Mouse (Mus musculus) adrenal gland, postnatal 0 days (tissue): Measurements from ENCODE around the gene Serpina3k. TPM values are rescaled to one million over a fixed set of nuclear protein-coding genes. Genes with fewer than 3 reads are reported as not detected.

Experiments
- polyA plus RNA-seq: library from polyadenylated mRNA; unstranded; fragments of >200 nt; fragmentation: Nextera tagmentation; extraction: Ambion mirVana; gene quantifications from 2 replicates; pipeline ENCODE4 v1.2.1, GENCODE M21; 2015

The Serpina3k gene
- 18.3 and 21.4 TPM in 2 replicates for polyA plus RNA-seq

DNA sequence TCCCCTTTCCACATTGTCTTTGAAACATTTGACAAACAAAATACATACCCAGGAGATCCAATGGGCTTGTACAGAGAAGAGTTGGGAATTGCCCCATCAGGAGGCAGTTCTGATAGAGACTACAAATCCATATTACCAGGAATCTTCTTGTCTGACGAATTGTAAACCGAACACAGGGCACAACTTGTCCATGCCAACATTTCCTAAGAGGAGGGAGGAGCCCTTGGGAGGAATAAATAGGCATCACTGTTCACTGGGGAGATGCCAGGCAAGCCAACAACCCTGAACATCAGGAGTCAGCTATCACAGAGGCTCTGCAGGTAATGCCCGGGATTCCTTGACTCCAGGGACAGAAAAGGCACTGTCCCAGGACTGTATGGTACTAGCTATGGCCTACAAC lies at the start of gene Serpina3k, which contains the start of gene Serpina3m:
TSS of gene Serpina3k (plus strand) at position 261 of the 400 bp plus-strand sequence.
TSS of gene Serpina3m (plus strand) at position 261 of the 400 bp plus-strand sequence.

DNA sequence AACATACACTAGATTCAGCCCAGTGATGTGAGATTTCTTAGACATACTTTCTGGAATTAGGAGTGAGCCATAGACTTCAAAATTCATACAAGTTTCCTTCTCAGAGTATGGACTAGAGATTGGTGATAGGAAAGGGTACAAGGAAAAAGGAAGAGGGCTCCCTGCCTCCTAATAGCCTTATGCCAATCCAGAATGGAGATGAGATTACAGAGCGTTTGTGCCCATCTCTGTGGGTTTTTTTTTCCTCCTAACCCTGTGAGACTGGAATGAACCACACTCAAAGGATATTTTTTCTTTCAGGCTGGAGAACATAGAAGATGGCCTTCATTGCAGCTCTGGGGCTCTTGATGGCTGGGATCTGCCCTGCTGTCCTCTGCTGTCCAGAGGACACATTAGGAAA lies 24.0 kb upstream of the Serpina3k start, which contains the start of gene Serpina3j:
TSS of gene Serpina3j (plus strand) at position 301 of the 400 bp plus-strand sequence.

Other genes with a start within 250 kb of the Serpina3k start
- gene Serpina5, start 237.4 kb upstream of the Serpina3k start, polyA plus RNA-seq: 0.08 and 0.23 TPM in 2 replicates
- not detected in 2 replicates for gene Serpina3a, start 225.8 kb upstream of the Serpina3k start, polyA plus RNA-seq
- gene Serpina3b, start 210.5 kb upstream of the Serpina3k start, polyA plus RNA-seq: not detected in 2 replicates
- 1.5 and 1.9 TPM in 2 replicates for gene Serpina3c, start 184.6 kb upstream of the Serpina3k start, polyA plus RNA-seq
- gene Serpina3f, start 123.9 kb upstream of the Serpina3k start, polyA plus RNA-seq: 0.24 and 0.61 TPM in 2 replicates
- 28.0 and 36.0 TPM in 2 replicates for gene Serpina3g, start 102.2 kb upstream of the Serpina3k start, polyA plus RNA-seq
- 0.40 and 0.87 TPM in 2 replicates for gene Serpina3i, start 75.4 kb upstream of the Serpina3k start, polyA plus RNA-seq
- gene Serpina3j, start 23.9 kb upstream of the Serpina3k start, polyA plus RNA-seq: not detected in 2 replicates
- gene Serpina3m, start within 50 bp of the Serpina3k start, polyA plus RNA-seq: 10.4 and 13.1 TPM in 2 replicates
- gene Serpina3n, start 68.2 kb downstream of the Serpina3k start, polyA plus RNA-seq: 9.6 and 15.7 TPM in 2 replicates
- 0.14 TPM in 1 of 2 replicates, not detected in the other for gene Gsc, start 134.8 kb downstream of the Serpina3k start, polyA plus RNA-seq